In genomic region chr10:127353909-127354895, GRCm38 (mm10) we compare ENCODE assay signal across 9 mouse cellular contexts. TPM values are rescaled to one million over a fixed set of nuclear protein-coding genes. Genes with fewer than 3 reads are reported as not detected.
DNase-seq lines count a peak whose midpoint lies in the region; ATAC-seq and TF ChIP-seq lines count a peak whose summit lies in the region.
"Had no signal": no experiment of that assay in that cellular context is flagged by ENCODE, and none has a peak within 500 bp of the region (broad histone marks: within the 10 kb centered on the region; RNA-seq: fewer than 3 reads in every experiment).

Gene Inhbe (minus strand): TSS chr10:127354411.

- peaks cover 15% of the 10 kb centered on the region for H3K4me1 ChIP-seq in testis, adult 2 months (ENCODE audit: control insufficient read depth, insufficient read depth, low read length)

- no peaks in the 10 kb centered on the region for H3K27me3 ChIP-seq in testis, adult 2 months (ENCODE audit: control insufficient read depth, insufficient read depth, low read length)

- no peak within 1 kb of the TSS for H3K27ac ChIP-seq in testis, adult 2 months (ENCODE audit: control insufficient read depth, insufficient read depth, low read depth, low read length)
- H3K27ac ChIP-seq in layer of hippocampus, adult 2 months, result peak within 1 kb of the TSS; percentile 78

- peak; percentile 59 for DNase-seq in gastrocnemius, adult 18-20 months (ENCODE audit: low spot score)
- DNase-seq in gastrocnemius, postnatal 14 days, result no peak
- DNase-seq in testis, postnatal 10 days (ENCODE audit: low spot score), result no peak
- peak; percentile 59 to 72 for DNase-seq in layer of hippocampus, adult 2 months (ENCODE audit: low spot score in 2 of 2)
- DNase-seq in right cerebral cortex, postnatal 36 days (ENCODE audit: low spot score in 2 of 2), result peak; percentile 77 to 90
- DNase-seq in urinary bladder, postnatal 10 days (ENCODE audit: low spot score), result no peak

- TF ChIP-seq POLR2A in testis, adult 2 months (IDR thresholded peaks at IDR 0.05; ENCODE audit: control insufficient read depth, low read depth, low read length), result no peak

- ATAC-seq in activated CD4-positive, CD25-positive, alpha-beta regulatory T cell, adult 4 months, result no peak

- no peak within 1 kb of the TSS for H3K4me3 ChIP-seq in testis, adult 2 months (ENCODE audit: control insufficient read depth, low read depth, low read length)
- no peak within 1 kb of the TSS for H3K4me3 ChIP-seq in layer of hippocampus, adult 2 months

- H3K36me3 ChIP-seq in testis, adult 2 months (ENCODE audit: control insufficient read depth, insufficient read depth, low read length), result no peaks in the 10 kb centered on the region
- H3K36me3 ChIP-seq: G1E had no signal

- TF ChIP-seq CTCF in testis, adult 2 months (IDR thresholded peaks at IDR 0.05; ENCODE audit: control insufficient read depth, insufficient read depth, insufficient replicate concordance, low read depth, low read length), result peak; percentile 36; the same call in 1 of the 2 replicates
- peak; percentile 65 for TF ChIP-seq CTCF in layer of hippocampus, adult 2 months (conservative IDR thresholded peaks at IDR 0.05)

- intact Hi-C loops in gastrocnemius, postnatal 14 days (cut with DNase I; ENCODE audit: low total_unique reads), result loop anchor here (10.0 kb wide), 1 partner anchor 111 kb away; no protein-coding TSS in a partner anchor

RNA-seq across cellular contexts. Expression of gene Inhbe, which starts in this region (rescaled TPM):
- not detected for total RNA-seq in gastrocnemius, adult 18-20 months (2021)
- total RNA-seq in gastrocnemius, postnatal 14 days (2021), result not detected
- polyA plus RNA-seq in testis, adult 2 months (2012; rRNA removed), result not detected in 2 replicates
- total RNA-seq in layer of hippocampus, adult 2 months (2021), result not detected
- under 1 TPM in 1 of 2 experiments, not detected in 1; 0.07 TPM for polyA plus RNA-seq in activated CD4-positive, CD25-positive, alpha-beta regulatory T cell, adult 4 months (2017; shearing (Covaris generic))

Comparison
In these comparisons a context has a peak if more than half of its experiments do, and no peak if none do; other contexts are left out.
1. Peak in DNase-seq in gastrocnemius, adult 18-20 months; RNA of the gene not detected or under 1 TPM.
2. Peak in DNase-seq and H3K27ac ChIP-seq in layer of hippocampus, adult 2 months; RNA of the gene not detected or under 1 TPM.
3. DNase-seq: peak in right cerebral cortex, postnatal 36 days (2 of 2); none in gastrocnemius, postnatal 14 days (single experiment), testis, postnatal 10 days (single experiment) and urinary bladder, postnatal 10 days (single experiment).